Mouse (Mus musculus) adrenal gland, adult 18-20 months (tissue): ENCODE measurements around the gene Ccdc124. TPM values are rescaled to one million over a fixed set of nuclear protein-coding genes. Genes with fewer than 3 reads are reported as not detected.
A peak's percentile ranks its signal among the peaks of the same experiment; 100 is the strongest.

Experiments used
- DNase-seq, 2 experiments: peaks; one replicate each; pipeline ENCODE4 v3.0.0; 2021 to 2022; ENCODE audit warnings: low spot score in 2 of 2
- long read RNA-seq, 2 experiments: library from polyadenylated mRNA; stranded (forward); transcript quantifications; one replicate each; pipeline ENCODE4 v2.0.0; 2021
- total RNA-seq, 2 experiments: library from RNA; stranded (reverse); gene quantifications; 1 replicate in 1 of 2; 2 replicates in 1 of 2; pipeline ENCODE4 v1.2.3; 2021

Gene Ccdc124
- 10 to 100 TPM; 58.9 to 59.3 TPM for total RNA-seq
- long read RNA-seq, experiment 1, transcript Ccdc124-201 (5 exons, 1,356 nt): major isoform, 17 of 24 reads
- long read RNA-seq, experiment 1, partial matches to known transcripts: 5 of 24 reads
- long read RNA-seq, experiment 1, other reads (novel, unspliced or antisense): 2 of 24 reads
- long read RNA-seq, experiment 2, transcript Ccdc124-201 (5 exons, 1,356 nt): major isoform, 74 of 103 reads
- long read RNA-seq, experiment 2, partial matches to known transcripts: 28 of 103 reads
- long read RNA-seq, experiment 2, other reads (novel, unspliced or antisense): 1 of 103 reads

DNA sequence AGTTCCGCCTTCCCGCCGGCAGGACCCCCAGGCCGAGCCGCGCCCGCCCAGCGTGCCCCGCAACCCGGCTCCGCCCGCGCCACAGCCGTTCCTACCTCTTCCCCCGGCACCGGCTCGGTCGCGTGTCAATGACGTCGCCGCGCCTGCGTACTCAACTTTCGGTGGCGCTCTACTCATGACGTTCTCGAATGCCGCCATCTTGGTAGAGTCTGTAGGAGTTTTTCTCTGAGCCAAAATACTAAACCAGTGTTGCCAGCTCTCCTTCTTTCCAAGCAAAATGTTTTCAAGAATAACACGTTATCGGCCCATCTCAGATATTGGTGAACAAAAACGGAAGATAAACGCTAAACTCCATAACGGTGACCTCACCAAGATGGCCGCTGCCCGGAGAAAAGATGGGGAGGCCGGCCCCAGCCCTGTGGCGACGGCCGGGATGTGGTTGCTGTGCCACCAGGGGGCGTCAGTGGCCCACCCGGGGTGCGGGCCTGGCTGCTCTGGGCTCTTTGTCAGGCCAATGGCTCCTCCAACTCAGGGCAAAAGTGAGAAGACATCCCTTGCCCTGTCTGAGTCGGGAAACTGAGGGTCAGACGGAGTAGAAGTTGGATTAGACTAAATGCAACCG lies at the start of gene Ccdc124:
TSS of gene Ccdc124 (minus strand) at position 572 of the 622 bp plus-strand sequence.
- peak; percentile 96 to 98 for DNase-seq

GRCm38 (mm10) chr8:70920049-70920922 lies 46.6 kb upstream of the Ccdc124 start:
- peak in 1 of 2 experiments; percentile 12 for DNase-seq

- no peak for DNase-seq
Measured at GRCm38 (mm10) chr8:70914704-70915103, 41.0 kb upstream of the Ccdc124 start.

- DNase-seq: no peak
Measured at GRCm38 (mm10) chr8:70913523-70913922, 39.8 kb upstream of the Ccdc124 start.

GRCm38 (mm10) chr8:70912955-70913354 lies 39.2 kb upstream of the Ccdc124 start:
- DNase-seq: no peak

DNA sequence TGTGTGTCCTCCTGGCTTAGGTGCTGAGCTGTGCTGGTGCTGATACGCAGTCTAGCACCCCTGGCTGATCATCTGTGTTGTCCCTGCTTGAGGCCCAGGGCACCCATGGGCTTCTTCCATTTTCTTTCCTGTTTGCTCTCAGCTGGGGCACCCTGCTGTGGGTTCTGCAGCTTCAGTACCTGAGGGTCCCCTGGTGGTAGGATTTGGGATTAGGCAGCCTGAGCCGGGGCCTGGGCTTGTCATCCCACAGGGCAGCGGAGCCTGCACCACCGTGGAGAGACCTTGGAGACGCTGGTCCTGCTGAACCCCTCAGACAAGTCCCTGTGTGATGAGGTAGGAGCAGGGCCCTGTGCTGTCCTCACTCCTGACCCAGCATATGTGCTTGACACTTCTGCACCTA lies 37.9 kb upstream of the Ccdc124 start:
- DNase-seq: no peak

DNA sequence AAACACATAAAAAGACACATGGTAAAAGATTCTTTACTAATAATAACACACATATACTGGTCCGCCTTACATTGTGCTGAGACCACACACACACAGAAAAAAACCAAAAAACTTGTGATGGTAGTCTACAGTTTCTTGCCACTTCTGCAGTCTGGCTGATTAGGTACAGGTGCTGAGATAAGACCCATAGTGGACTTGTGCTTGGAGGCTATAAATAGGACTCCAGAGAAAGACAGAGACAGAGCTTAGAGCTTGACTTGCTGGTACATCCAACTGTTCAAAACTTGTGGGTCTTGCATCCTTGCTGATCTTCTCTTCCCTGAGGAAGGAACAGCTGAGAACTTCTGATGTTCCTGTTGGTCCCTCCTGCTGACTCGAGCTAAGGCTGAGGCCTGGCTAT lies 33.8 kb upstream of the Ccdc124 start:
- no peak for DNase-seq

DNA sequence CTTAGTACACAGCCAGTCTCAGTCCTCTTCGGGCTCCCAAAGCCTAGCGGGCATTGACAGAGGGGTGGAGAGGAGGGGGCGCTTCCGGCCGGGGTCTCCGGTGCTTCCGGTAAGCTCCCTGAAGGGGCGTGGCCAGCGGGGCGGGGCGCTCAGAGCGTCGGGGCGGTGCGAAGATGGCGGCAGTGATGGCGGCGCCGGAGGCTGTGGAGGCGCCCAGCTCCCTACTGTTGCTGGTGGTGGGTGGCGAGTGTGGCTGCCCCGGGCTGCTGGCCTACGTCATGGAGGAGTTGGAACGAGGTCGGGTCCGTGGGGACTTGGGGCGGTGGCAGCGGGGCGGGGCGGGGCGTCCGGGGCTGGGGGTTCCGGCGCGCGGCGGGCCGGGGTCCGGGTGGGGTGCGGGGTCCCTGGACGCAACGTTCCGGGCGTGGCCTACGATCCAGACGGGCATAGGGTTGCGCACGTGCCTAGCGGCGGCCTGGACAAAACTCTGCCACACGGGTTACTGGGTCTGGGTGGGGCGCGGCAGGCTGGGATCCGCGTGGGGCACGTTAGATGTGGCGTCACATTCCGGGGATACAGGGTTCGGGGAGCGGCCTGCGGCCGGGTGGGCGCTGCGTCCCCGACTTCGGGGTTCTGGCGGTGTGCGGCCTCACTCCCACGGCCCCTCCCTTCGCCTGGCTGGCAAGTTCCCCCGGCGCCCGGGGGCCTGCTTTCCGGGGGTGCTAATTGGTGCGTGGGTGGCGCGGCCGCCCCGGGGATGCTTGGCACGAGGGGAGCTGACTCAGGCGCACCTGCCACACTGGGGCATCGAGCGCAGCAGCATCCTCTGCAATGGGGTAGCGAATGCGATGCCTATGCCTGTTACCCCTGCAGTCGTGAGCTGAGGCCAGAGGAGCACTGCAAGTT lies 32.3 kb upstream of the Ccdc124 start, which contains the start of gene Map1s:
TSS of gene Map1s (plus strand) at position 102 of the 906 bp plus-strand sequence.
- DNase-seq: peak; percentile 77 to 82

DNA sequence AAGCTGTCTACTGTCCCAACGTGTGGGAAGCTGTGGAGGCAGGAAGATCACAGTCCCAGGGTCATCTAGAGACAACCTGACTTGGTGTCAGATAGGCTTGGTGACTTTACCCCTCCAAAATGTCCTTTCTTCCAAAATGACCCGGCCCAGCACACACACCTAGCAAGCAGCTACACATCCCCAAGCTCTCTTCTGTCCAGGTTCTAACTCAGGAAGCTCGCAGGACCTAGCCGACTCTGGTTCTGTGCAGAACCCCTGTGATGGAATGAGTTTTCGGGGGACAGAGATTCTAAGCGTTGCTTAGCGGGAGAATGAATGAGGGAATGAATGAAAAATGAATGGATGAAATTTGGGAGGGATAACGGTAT lies 31.7 kb upstream of the Ccdc124 start:
- DNase-seq: no peak

DNA sequence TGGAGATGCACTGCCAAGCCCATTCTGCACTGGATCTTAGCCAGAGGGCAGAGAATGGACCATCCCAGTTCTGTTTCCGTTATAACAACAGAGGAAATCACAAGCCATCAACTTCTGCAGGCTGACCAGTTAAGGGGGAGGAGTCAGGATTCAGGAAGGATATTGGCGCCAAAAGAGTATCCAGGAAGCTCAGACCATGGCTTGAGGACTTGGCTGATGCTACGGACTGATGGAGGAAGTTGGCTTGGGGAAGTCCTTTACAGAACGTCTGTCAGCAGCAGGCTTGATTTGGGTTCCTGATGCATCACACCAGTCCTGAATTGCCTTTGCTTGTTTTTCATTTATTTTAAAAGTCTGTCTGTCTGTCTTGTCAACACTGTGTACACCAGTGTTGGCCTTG lies 30.8 kb upstream of the Ccdc124 start:
- no peak for DNase-seq

- DNase-seq: no peak
Measured at GRCm38 (mm10) chr8:70903582-70903981, 29.8 kb upstream of the Ccdc124 start.

GRCm38 (mm10) chr8:70903112-70903511 lies 29.4 kb upstream of the Ccdc124 start:
- no peak for DNase-seq

- no peak for DNase-seq
Measured at GRCm38 (mm10) chr8:70902211-70902610, 28.5 kb upstream of the Ccdc124 start.

DNA sequence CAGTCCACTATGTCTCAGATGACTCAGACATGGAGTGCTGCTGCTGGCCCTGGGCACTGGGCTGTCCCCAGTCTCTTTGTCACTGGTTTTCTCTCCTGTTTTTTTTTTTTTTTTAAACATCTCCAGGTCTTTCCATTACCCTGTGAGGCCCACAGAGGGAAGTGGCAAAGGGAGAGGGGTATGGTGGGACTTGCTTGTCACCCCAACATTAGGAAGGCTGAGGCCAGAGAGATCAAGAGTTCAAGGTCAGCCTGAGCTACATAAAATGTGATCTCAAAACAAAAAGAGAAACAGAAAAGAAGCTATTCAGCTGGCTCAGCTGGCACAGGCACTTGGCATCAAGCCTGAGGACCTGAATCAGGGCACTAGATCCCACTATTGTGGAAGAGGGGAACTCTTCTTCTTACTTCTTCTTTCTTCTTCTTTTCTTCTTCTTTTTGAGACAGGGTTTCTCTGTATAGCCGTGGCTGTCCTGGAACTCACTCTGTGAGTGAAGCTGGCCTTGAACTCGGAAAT lies 27.2 kb upstream of the Ccdc124 start:
- DNase-seq: no peak

GRCm38 (mm10) chr8:70899226-70899625 lies 25.5 kb upstream of the Ccdc124 start:
- no peak for DNase-seq

GRCm38 (mm10) chr8:70898661-70899198 lies 25.0 kb upstream of the Ccdc124 start:
- no peak for DNase-seq

- peak; percentile 85 to 87 for DNase-seq
Measured at GRCm38 (mm10) chr8:70897681-70898413, 24.1 kb upstream of the Ccdc124 start.

DNA sequence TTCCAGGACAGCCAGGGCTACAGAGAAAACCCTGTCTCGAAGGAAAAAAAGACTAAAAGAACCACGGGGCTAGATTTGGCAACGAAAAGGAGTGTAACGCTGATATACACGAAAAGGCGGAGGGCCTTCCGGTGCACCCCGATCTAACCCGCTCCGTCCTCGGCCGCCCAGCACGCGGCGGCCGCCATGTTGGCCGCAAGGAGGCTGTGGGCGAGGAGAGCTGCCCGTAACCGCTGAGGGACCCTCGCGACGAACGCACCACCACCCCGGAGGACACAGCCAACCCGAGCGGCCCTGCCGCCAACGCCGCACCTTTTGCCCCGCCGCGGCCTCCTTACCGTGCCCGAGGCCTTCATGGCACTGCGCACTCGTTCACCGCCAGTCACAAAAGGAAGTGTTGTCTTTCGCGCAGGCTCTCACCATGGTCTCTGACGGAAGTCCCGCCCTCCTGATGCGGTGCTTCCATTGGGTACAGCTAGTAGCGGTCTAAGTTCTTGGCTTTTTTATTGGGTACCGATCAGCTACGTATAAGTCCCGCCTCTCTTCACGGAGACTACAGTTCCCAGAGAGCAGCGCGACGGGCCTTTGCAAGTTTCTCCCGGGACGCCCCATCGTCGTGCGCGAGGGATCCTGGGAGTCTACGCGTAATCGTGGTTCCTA lies 23.4 kb upstream of the Ccdc124 start, which contains the start of gene Rpl18a:
TSS of gene Rpl18a (minus strand) at position 392 of the 660 bp plus-strand sequence.
- DNase-seq: peak; percentile 84 to 87
